In the genomic region with DNA sequence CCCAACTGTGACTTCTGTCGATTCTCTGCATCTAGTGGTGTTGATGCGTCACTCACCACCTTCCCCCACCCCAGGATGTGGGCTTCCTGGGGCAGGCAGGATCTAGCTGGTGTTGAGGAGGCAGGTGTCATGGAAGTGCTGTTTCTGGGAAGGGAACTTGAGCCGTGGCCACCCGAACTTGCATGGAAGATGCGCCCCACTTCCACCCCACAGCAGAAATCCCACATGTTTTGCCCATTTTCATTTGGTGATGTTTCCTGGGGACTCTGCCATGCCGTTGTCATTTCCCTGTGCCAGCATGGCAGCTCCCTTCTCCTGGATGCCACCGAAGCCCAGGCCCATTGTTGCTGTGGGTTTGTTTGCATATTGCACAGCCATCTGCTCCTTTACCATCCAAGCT, we compare ENCODE assay signal across 13 mouse cellular contexts. TPM values are rescaled to one million over a fixed set of nuclear protein-coding genes. Genes with fewer than 3 reads are reported as not detected.
DNase-seq lines count a peak whose midpoint lies in the region; ATAC-seq lines count a peak whose summit lies in the region.
"Had no signal": no experiment of that assay in that cellular context is flagged by ENCODE, and none has a peak within 500 bp of the region (broad histone marks: within the 10 kb centered on the region; RNA-seq: fewer than 3 reads in every experiment).

No protein-coding gene starts in this region.

- H3K9ac ChIP-seq in midbrain, embryonic 16.5 days (ENCODE audit: low read depth, low read length), result no peak overlapping the region
- H3K9ac ChIP-seq in midbrain, embryonic 14.5 days (replicated peaks; ENCODE audit: low read length), result no peak overlapping the region

- no peaks in the 10 kb centered on the region for H3K36me3 ChIP-seq in midbrain, embryonic 16.5 days (ENCODE audit: control insufficient read depth, insufficient read depth, low read length)
- H3K36me3 ChIP-seq in midbrain, embryonic 14.5 days (ENCODE audit: control insufficient read depth, insufficient read depth, low read length), result no peaks in the 10 kb centered on the region

- H3K4me3 ChIP-seq in midbrain, embryonic 16.5 days (ENCODE audit: low read depth, low read length), result no peak overlapping the region
- H3K4me3 ChIP-seq in midbrain, embryonic 14.5 days (replicated peaks; ENCODE audit: low read depth, low read length), result no peak overlapping the region

- no peaks in the 10 kb centered on the region for H3K9me3 ChIP-seq in midbrain, embryonic 16.5 days (replicated peaks; ENCODE audit: control insufficient read depth, low read length, poor library complexity, severe bottlenecking)
- no peaks in the 10 kb centered on the region for H3K9me3 ChIP-seq in midbrain, embryonic 14.5 days (ENCODE audit: control insufficient read depth, low read length)

- ATAC-seq in monocyte, adult 5-6 weeks (replicated peaks; ENCODE audit: insufficient number of reproducible peaks, low FRiP score, low TSS enrichment, poor library complexity, severe bottlenecking), result no peak
- no peak for ATAC-seq in midbrain, embryonic 16.5 days
- ATAC-seq in midbrain, embryonic 14.5 days (ENCODE audit: low FRiP score, low TSS enrichment), result no peak
- ATAC-seq: lung, postnatal 0 days had no signal

- peak; percentile 34 to 72 for DNase-seq in frontal cortex, adult 2 months (ENCODE audit: extremely low spot score in 1 of 2, low spot score in 1 of 2)
- no peak for DNase-seq in frontal cortex, postnatal 25 days (ENCODE audit: low spot score in 2 of 2)
- peak; percentile 58 for DNase-seq in CD4-positive helper T cell, adult 2 months (ENCODE audit: low read depth, low spot score)
- peak; percentile 78 for DNase-seq in brain, adult 2 months (ENCODE audit: low read depth, low spot score)
- DNase-seq in telencephalon, adult 2 months (ENCODE audit: low read depth, low spot score), result peak; percentile 44
- DNase-seq in midbrain, embryonic 14.5 days, result no peak
- DNase-seq: cerebellum, adult 11 months; heart, postnatal 36 days had no signal

- H3K4me1 ChIP-seq in midbrain, embryonic 16.5 days (ENCODE audit: control insufficient read depth, insufficient read depth, low read length), result peaks cover 6% of the 10 kb centered on the region
- peaks cover 12% of the 10 kb centered on the region; the same call in 1 of the 2 replicates for H3K4me1 ChIP-seq in midbrain, embryonic 14.5 days (ENCODE audit: control insufficient read depth, insufficient read depth, low read length)

- WGBS in midbrain, embryonic 16.5 days, result 90% methylated on average over 7 of the region's 7 CpGs
- 79% methylated on average over 7 of the region's 7 CpGs for WGBS in midbrain, embryonic 14.5 days

- no peak overlapping the region for H3K4me2 ChIP-seq in midbrain, embryonic 16.5 days (ENCODE audit: low read length)
- no peak overlapping the region for H3K4me2 ChIP-seq in midbrain, embryonic 14.5 days (ENCODE audit: low read length)
- H3K4me2 ChIP-seq: liver, embryonic 11.5 days had no signal

- H3K27me3 ChIP-seq in midbrain, embryonic 16.5 days (ENCODE audit: control insufficient read depth, insufficient read depth, low read depth, low read length), result no peaks in the 10 kb centered on the region
- no peaks in the 10 kb centered on the region for H3K27me3 ChIP-seq in midbrain, embryonic 14.5 days (ENCODE audit: control insufficient read depth, insufficient read depth, low read length)

- no peak overlapping the region for H3K27ac ChIP-seq in midbrain, embryonic 16.5 days (ENCODE audit: low read length)
- no peak overlapping the region for H3K27ac ChIP-seq in midbrain, embryonic 14.5 days (replicated peaks; ENCODE audit: low read depth, low read length)
- H3K27ac ChIP-seq: kidney, postnatal 0 days had no signal

RNA-seq across cellular contexts. Expression of a gene that starts 42.3 kb away (rescaled TPM):
- polyA plus RNA-seq in frontal cortex, adult 2 months (2012; rRNA removed), result 41.7 and 47.5 TPM in 2 replicates
- 19.9 to 24.0 TPM (median 23.4 TPM) in 3 replicates for total RNA-seq in monocyte, adult 5-6 weeks (2017)
- 69.8 and 70.6 TPM in 2 replicates for polyA plus RNA-seq in midbrain, embryonic 16.5 days (2015; fragmentation: Nextera tagmentation; extraction: Ambion mirVana)
- polyA plus RNA-seq in midbrain, embryonic 14.5 days (2014; fragmentation: Nextera tagmentation; extraction: Ambion mirVana), result 81.0 and 96.4 TPM in 2 replicates

Comparison
In these comparisons a context has a peak if more than half of its experiments do, and no peak if none do; other contexts are left out.
1. DNase-seq: peak in frontal cortex, adult 2 months (2 of 2), CD4-positive helper T cell, adult 2 months (single experiment), brain, adult 2 months (single experiment) and telencephalon, adult 2 months (single experiment); none in frontal cortex, postnatal 25 days (0 of 2) and midbrain, embryonic 14.5 days (single experiment).